Mouse (Mus musculus) right cerebral cortex, postnatal 14 days (tissue): ENCODE measurements around the gene Hprt.
"Not testable (repeated sequence)": the region's sequence is repeated elsewhere in the genome, so short reads cannot be mapped to it uniquely, and the experiment has no call there.

Experiments
- DNase-seq: peaks from one replicate; pipeline ENCODE4 v3.0.0; 2022

The Hprt gene

DNA sequence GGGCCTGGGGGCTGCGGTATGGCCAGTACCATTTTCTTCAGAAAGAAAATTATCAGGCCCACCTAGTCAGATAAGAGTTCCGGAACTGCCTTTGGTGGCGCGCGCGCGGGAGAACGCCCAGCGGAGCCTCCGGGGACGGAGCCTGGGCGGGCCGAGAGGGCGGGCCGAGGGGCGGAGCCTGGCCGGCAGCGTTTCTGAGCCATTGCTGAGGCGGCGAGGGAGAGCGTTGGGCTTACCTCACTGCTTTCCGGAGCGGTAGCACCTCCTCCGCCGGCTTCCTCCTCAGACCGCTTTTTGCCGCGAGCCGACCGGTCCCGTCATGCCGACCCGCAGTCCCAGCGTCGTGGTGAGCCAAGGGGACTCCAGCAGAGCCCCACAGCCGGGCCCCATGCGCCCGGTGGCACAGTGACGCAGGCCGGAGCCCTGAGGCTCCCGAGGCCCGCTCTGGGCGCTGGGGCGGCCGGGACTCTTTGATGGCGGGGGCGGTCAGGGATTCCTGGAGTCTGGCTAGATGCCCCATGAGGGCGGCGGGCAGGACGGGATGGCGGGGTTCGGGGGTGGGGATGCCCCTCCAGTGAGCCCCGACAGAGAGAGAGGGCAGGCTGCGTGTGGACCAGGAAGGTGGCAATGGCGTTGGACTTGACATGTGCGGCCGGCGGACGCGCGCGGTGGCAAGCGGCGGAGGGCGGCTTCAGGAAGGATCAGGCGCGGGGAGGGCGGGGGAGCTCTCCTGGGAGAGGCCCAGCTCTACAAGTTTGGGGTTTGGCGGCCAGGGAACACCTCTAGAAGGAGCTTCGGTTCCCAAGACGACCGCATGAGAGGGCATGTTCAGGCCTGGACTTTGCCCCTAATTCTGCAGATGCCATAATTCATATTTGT is at the start of gene Hprt:
Gene Hprt (plus strand): TSS at position 233 of the 879 bp plus-strand sequence.
- DNase-seq = peak; percentile 79

DNA sequence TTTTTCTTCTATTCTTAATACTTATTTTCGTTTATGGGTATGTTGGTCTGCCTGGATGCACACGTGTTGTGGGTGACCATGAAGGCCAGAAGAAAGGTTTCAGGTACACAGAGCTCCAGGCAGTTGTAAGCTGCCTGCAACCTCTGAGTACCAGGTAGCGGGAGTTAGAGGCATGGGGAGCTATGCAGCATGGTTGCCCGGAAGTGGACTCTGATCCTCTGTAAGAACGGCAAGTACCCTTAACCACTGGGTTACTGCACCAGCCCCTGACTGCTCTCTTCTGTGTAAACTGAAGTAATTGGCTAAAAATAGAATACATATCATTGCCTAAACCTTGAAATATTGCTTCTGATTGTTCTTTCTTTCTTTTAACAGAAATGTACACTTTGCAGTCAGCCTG is 42.4 kb upstream of the Hprt start:
- no peak for DNase-seq

- peak; percentile 8 for DNase-seq
Measured at GRCm38 (mm10) chrX:52949713-52950112, 38.2 kb upstream of the Hprt start.

- no peak for DNase-seq
Measured at GRCm38 (mm10) chrX:52956942-52957341, 31.0 kb upstream of the Hprt start.

DNA sequence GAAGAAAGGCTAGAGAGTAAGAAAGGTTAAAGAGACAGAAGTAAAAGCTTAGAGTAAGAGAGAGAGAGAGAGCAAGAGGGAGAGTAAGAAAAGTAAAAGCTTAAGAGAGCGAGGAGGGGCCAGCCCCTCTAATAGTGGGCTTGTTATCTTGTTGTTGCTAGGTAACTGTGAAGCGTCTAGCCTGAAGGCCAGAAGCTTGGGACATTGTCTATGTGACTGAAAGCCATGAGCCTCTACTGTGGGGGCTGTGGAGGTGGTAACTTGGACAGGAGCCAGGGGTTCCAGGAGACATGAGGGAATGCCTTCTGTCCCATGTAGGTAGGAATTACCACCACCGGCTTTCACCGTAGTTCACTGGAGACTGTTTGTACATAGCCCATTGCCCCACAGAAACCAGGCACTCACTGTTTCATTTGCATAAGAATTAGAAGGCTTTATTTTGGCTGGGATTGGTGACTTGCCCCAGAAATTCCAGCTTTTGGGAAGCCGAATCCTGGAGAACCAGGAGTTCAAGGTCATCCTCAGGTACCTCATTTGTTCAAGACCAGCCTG is 26.3 kb upstream of the Hprt start:
- no peak for DNase-seq

- DNase-seq = no peak
Measured at GRCm38 (mm10) chrX:52965149-52965548, 22.8 kb upstream of the Hprt start.

- no peak for DNase-seq
Measured at GRCm38 (mm10) chrX:52971211-52972006, 16.5 kb upstream of the Hprt start.

DNA sequence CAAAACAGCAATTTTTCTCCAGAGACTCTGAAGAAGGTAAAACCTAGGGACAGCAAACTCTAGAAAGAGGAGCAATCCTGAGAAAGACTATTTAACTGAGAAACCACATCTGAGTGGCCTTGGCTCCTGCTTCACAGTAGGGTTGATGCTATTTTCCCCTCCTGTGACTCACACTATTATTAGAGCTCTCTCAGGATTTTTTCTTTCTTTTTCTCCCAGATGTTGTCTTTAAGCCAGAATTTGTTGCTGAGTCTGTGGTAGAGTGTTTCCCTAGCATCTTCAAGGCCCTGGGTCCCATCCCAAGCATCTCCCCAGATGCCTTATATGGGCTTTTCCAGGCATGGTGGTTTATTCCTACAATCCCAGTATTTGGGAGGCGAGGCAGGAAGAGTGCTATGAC is 15.8 kb upstream of the Hprt start:
- no peak for DNase-seq

GRCm38 (mm10) chrX:52972680-52973079 is 15.3 kb upstream of the Hprt start:
- DNase-seq = no peak

DNA sequence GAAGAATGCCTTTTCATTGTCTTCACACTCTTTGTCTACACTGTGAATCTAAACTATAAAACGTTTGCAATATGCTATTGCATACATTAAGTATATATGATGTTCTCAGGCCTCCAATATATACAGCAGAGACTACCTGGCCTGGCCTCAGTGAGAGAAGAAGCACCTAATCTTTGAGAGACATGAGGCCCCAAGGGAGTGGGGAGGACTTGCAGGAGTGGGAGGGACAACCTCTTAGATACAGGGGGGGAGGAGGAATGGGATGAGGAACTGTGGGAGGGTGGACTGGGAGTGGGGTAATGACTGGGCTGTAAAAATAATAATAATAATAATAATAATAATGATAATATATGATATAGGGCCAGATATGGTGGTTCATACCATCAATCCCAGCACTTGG is 9.4 kb upstream of the Hprt start:
- no peak for DNase-seq

- DNase-seq = no peak
Measured at GRCm38 (mm10) chrX:52981378-52981777, 6.6 kb upstream of the Hprt start.

DNA sequence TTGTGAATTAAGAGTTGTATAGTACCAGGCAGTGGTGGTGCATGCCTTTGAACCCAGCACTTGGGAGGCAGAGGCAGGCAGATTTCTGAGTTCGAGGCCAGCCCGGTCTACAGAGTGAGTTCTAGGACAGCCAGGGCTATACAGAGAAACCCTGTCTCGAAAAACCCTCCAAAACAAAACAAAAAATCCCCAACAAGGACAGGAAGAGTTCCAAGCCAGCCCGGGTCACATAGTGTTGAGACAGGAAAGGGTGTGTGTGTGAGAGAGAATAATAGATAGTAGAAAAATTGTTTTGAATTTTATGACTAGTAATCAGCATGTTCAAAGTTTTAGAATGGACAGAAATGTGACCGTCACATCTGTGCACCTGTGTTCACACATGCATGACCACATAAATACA is 6.8 kb downstream of the Hprt start:
- not testable (repeated sequence) for DNase-seq

GRCm38 (mm10) chrX:53004887-53005286 is 16.9 kb downstream of the Hprt start:
- DNase-seq = not testable (repeated sequence)

DNA sequence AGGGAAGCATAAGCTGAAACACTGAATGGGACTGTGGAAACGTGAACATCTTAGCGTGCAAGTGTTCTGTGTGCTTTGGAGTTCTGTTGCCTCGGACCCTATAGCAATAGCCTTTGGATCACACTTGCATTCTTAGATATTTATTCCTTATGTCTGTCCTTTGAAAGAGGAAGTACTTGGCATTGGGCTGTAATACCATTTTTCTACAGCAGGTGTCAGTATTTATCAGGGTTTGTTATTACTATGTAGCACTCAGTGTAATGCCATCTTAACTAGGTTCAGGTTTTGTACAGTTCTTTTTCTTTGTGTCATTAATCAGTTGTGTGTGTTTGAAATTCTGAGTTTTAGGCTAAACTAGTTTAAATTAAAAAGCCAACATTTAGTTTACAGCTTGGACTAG is 18.1 kb downstream of the Hprt start:
- no peak for DNase-seq

DNA sequence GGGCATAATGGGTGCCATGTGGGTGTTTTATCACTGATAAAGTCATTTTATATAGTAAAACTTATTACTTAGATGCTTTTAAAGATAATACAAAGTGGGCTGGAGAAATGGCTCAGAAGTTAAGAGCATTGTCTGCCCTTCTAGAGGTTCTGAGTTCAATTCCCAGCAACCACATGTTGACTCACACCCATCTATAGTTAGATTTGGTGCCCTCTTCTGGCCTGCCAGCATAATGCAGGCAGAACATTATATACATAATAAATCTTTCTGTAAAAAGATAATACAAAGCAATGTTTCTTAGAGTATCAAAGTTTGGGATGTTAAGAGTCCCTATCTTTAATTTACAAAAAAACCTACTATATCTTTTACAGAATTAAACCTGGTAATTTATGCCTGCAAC is 27.6 kb downstream of the Hprt start:
- DNase-seq = no peak

DNA sequence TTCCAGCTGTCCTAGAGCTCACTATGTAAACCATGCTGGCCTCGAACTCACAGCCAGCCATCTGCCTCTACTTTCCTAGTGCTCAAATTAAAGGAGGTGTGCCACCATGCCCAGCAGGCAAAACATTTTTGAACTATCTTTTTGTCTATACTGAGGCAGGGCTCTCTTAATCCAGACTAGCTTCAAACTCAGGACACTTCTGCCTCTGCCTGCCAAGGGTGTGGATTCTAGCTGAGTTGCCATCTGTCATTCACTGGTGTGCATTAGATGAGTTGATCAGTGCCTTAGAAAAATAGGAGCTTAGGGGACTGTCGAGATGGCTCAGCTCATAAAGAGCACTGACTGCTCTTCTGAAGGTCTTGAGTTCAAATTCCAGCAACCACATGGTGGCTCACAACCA is 35.1 kb downstream of the Hprt start:
- no peak for DNase-seq

DNA sequence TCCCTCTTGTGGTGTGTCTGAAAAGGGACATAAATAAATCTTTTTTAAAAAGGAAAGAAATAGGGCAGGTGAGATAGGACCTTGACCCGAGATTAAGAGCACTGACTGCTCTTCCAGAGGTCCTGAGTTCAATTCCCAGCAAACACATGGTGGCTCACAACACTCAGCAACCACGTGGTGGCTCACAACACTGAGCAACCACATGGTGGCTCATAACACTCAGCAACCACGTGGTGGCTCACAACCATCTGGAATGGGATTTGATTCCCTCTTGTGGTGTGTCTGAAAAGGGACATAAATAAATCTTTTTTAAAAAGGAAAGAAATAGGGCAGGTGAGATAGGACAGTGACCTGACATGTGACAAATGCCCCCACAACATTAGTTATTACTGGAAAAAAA is 36.3 kb downstream of the Hprt start:
- not testable (repeated sequence) for DNase-seq

GRCm38 (mm10) chrX:53025471-53026223 is 37.7 kb downstream of the Hprt start:
- no peak for DNase-seq

DNA sequence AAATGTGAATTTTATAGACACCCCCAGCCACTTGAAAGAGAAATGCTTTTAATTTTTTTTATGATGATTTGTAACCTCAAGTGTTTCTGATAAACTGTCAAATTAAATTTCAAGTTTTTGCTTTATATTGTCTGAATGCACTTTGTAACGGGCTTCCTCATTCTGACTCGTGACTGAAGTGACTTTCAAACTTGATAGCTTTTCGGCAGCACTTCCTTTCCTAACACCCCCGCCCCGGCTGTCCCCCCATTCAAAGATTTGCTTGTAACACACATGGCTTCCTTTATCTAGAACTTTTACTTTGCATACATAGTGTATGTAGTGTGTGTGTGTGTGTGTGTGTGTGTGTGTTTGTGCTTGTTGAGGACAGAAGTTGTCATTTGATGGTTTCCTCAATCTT is 41.6 kb downstream of the Hprt start:
- no peak for DNase-seq

DNA sequence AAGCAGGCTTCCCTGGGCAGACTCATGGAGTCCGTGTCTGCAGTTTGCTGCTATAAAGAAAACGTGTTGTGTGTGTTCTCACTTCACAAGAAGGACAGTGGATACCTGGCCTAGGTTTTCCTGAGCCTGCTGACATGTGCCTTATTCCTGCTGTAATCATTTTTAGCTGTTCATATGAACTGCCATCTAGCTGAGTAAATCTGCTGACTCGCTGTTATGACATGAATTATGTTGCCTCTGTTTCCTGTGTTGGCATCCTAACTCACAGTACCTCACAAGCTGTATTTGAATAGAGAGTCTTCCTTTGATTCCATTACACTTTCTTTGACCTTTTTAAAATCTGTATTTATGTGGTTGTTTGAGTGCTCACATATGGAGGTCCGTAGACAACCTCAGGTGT is 50.3 kb downstream of the Hprt start:
- no peak for DNase-seq

GRCm38 (mm10) chrX:53039651-53040050 is 51.7 kb downstream of the Hprt start:
- no peak for DNase-seq

DNA sequence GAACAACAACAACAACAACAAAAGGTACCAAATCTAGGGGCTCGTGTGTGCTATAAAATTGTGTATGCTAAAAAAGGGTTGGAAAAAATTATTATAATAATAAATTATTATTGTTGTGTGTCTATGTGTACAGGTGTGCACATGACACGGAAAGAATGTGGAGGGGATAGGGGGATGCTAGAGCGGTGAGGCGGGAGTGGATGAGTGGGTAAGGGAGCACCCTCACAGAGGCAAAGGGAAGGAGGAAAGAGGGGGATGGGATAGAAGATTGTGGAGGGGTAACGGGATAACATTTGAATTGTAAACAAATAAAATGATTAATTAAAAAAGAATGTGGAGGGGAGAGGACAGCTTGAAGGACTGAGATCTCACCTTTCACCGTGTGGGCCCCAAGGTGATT is 52.2 kb downstream of the Hprt start:
- DNase-seq = no peak

GRCm38 (mm10) chrX:53041006-53041405 is 53.1 kb downstream of the Hprt start:
- DNase-seq = no peak
